Mouse (Mus musculus) ES-Bruce4 (cell line): ENCODE measurements around the gene Gm9821. TPM values are rescaled to one million over a fixed set of nuclear protein-coding genes. Genes with fewer than 3 reads are reported as not detected.

Source experiments
- H3K27ac ChIP-seq: 2 replicates; pipeline ENCODE4 v1.5.1; 2012; ENCODE audit warnings: low read length, inconsistent platforms; ENCODE audit not compliant: insufficient read depth
- H3K27me3 ChIP-seq: 2 replicates; pipeline ENCODE4 v1.6.1; 2012; ENCODE audit warnings: mild to moderate bottlenecking, low read length, inconsistent platforms; ENCODE audit not compliant: control insufficient read depth, poor library complexity, insufficient read depth, severe bottlenecking
- H3K36me3 ChIP-seq: 2 replicates; pipeline ENCODE4 v1.6.1; 2012; ENCODE audit warnings: inconsistent platforms, mild to moderate bottlenecking, low read length, moderate library complexity; ENCODE audit not compliant: control insufficient read depth, poor library complexity, insufficient read depth, severe bottlenecking
- H3K4me1 ChIP-seq: one replicate; pipeline ENCODE4 v1.8.1; 2011; ENCODE audit warnings: low read length; ENCODE audit not compliant: control insufficient read depth, insufficient read depth
- H3K4me3 ChIP-seq: 2 replicates; pipeline ENCODE4 v1.5.1; 2011; ENCODE audit warnings: low read depth, mild to moderate bottlenecking, low read length
- H3K9ac ChIP-seq: 2 replicates; pipeline ENCODE4 v1.6.1; 2012; ENCODE audit warnings: low read depth, mild to moderate bottlenecking, inconsistent platforms; ENCODE audit not compliant: poor library complexity, severe bottlenecking
- H3K9me3 ChIP-seq: replicated peaks from 2 replicates; pipeline ENCODE4 v1.6.1; 2012; ENCODE audit warnings: mild to moderate bottlenecking, low read length, inconsistent platforms; ENCODE audit not compliant: control insufficient read depth, poor library complexity, insufficient read depth, severe bottlenecking
- CTCF ChIP-seq: IDR thresholded peaks from one replicate; pipeline ENCODE4 v1.8.1; 2011; ENCODE audit warnings: low read depth, low read length
- EP300 ChIP-seq: IDR thresholded peaks from 2 replicates; pipeline ENCODE4 v1.6.1; 2011; ENCODE audit warnings: low read depth, low read length; ENCODE audit not compliant: insufficient read depth
- POLR2A ChIP-seq: IDR thresholded peaks from one replicate; pipeline ENCODE4 v1.8.1; 2011; ENCODE audit warnings: low read length; ENCODE audit not compliant: insufficient read depth
- polyA plus RNA-seq: library from polyadenylated mRNA; stranded (reverse); fragments of >200 nt; gene quantifications from 2 replicates; pipeline ENCODE4 v1.2.4, GENCODE M21; 2011; ENCODE audit warnings: low read depth; ENCODE audit not compliant: missing spikeins, insufficient read depth, insufficient read length

Gm9821 gene
- not detected in 2 replicates for polyA plus RNA-seq

GRCm38 (mm10) chr2:91945483-91945882 is at the start of gene Gm9821:
TSS of gene Gm9821 (plus strand) at chr2:91945703.
- no peaks in the 10 kb centered on the region for H3K9me3 ChIP-seq
- H3K4me3 ChIP-seq, result no peak within 1 kb of the TSS
- H3K36me3 ChIP-seq, result no peaks in the 10 kb centered on the region
- H3K9ac ChIP-seq, result no peak within 1 kb of the TSS
- no peaks in the 10 kb centered on the region for H3K4me1 ChIP-seq
- no peak within 1 kb of the TSS for H3K27ac ChIP-seq
- TF ChIP-seq POLR2A, result no peak
- no peak for TF ChIP-seq EP300
- TF ChIP-seq CTCF, result no peak
- no peaks in the 10 kb centered on the region for H3K27me3 ChIP-seq

GRCm38 (mm10) chr2:91897968-91898367 is 47.5 kb upstream of the Gm9821 start:
- Histone ChIP-seq H3K4me3 (no peak overlapping the region), H3K4me1 (no peaks in the 10 kb centered on the region), H3K27ac (no peak overlapping the region), H3K9me3 (no peaks in the 10 kb centered on the region), H3K36me3 (peaks cover 4% of the 10 kb centered on the region; the same call in 1 of the 2 replicates), H3K27me3 (no peaks in the 10 kb centered on the region), H3K9ac (no peak overlapping the region)
- TF ChIP-seq CTCF, result no peak
- no peak for TF ChIP-seq POLR2A
- no peak for TF ChIP-seq EP300

GRCm38 (mm10) chr2:91899141-91899540 is 46.4 kb upstream of the Gm9821 start:
- H3K9ac ChIP-seq, result no peak overlapping the region
- H3K27me3 ChIP-seq, result no peaks in the 10 kb centered on the region
- peaks cover 4% of the 10 kb centered on the region; the same call in 1 of the 2 replicates for H3K36me3 ChIP-seq
- H3K27ac ChIP-seq, result no peak overlapping the region
- H3K4me3 ChIP-seq, result no peak overlapping the region
- H3K4me1 ChIP-seq, result no peaks in the 10 kb centered on the region
- H3K9me3 ChIP-seq, result no peaks in the 10 kb centered on the region
- no peak for TF ChIP-seq EP300
- no peak for TF ChIP-seq CTCF
- TF ChIP-seq POLR2A, result no peak

DNA sequence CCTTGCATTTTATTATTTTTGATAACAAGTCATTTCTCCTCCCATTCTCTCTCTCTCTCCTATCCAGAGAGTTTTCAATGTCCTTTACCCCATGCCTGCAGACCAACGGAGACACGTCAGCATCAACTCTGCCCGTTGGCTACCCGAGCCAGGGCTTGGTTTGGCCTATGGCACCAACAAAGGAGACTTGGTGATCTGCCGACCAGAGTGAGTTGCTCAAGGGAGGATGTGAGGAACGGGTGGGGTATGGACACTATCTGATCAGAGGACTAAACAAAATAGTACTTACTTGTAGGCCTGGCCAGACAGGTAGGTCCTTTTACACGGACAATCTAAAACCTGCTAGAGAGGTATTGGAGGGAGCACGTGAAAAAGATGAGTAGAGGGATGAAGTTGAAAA is 45.1 kb upstream of the Gm9821 start:
- TF ChIP-seq CTCF (no peak), POLR2A (no peak), EP300 (no peak)

GRCm38 (mm10) chr2:91902336-91902735 is 43.2 kb upstream of the Gm9821 start:
- Histone ChIP-seq H3K36me3 (peaks cover 4% of the 10 kb centered on the region; the same call in 1 of the 2 replicates), H3K27me3 (no peaks in the 10 kb centered on the region), H3K4me3 (no peak overlapping the region), H3K4me1 (no peaks in the 10 kb centered on the region), H3K27ac (no peak overlapping the region), H3K9ac (no peak overlapping the region), H3K9me3 (no peaks in the 10 kb centered on the region)
- TF ChIP-seq CTCF, result no peak

More for the DNA sequence above, 45.1 kb upstream of the Gm9821 start:
- Histone ChIP-seq H3K27me3 (no peaks in the 10 kb centered on the region), H3K36me3 (peaks cover 4% of the 10 kb centered on the region; the same call in 1 of the 2 replicates), H3K9ac (no peak overlapping the region), H3K4me3 (no peak overlapping the region), H3K9me3 (no peaks in the 10 kb centered on the region), H3K4me1 (no peaks in the 10 kb centered on the region), H3K27ac (no peak overlapping the region)

- Histone ChIP-seq H3K4me1 (no peaks in the 10 kb centered on the region), H3K36me3 (peaks cover 4% of the 10 kb centered on the region; the same call in 1 of the 2 replicates), H3K27me3 (no peaks in the 10 kb centered on the region), H3K4me3 (no peak overlapping the region), H3K9me3 (no peaks in the 10 kb centered on the region), H3K9ac (no peak overlapping the region), H3K27ac (no peak overlapping the region)
- TF ChIP-seq EP300 (no peak), POLR2A (no peak), CTCF (no peak)
These were observed 42.2 kb upstream of the Gm9821 start for GRCm38 (mm10) chr2:91903171-91903925.
